Mouse (Mus musculus) lung, postnatal 0 days (tissue): Measurements from ENCODE around the gene Ap4b1.

ENCODE experiments used
- CTCF ChIP-seq: IDR thresholded peaks from 2 replicates; pipeline ENCODE4 v1.5.1; 2016; ENCODE audit warnings: antibody characterized with exemption, mild to moderate bottlenecking
- EP300 ChIP-seq: IDR thresholded peaks from 2 replicates; pipeline ENCODE4 v1.6.1; 2016; ENCODE audit warnings: antibody characterized with exemption, mild to moderate bottlenecking, control low read depth

- TF ChIP-seq EP300 (no peak), CTCF (no peak)
These were observed 21.8 kb downstream of the Ap4b1 start for GRCm38 (mm10) chr3:103831146-103831545.
